Mouse (Mus musculus): ENCODE data around the gene Cgas.
A peak's percentile ranks its signal among the peaks of the same experiment; 100 is the strongest.

Cgas gene

DNA sequence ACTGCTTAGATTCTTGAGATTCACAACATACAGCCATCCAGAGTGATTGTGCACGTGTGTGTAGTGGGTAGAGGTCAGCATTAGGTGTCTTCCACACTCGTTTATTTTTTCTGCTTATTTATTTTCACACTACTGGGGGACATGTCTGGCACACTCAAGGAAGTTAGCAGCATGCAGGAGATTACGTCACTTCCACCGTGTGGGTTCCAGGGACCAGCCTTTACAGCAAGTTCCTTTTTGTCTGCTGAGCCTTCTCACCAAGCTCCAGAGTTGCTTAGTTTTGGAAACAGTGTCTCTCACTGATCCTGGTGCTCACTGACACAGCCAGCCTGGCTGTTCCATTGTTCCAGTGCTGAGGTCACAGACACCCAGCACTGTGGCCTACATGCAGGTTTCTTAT, 8.3 kb upstream of the Cgas start:
- peak in 1 of 2 experiments; percentile 26 for DNase-seq

DNA sequence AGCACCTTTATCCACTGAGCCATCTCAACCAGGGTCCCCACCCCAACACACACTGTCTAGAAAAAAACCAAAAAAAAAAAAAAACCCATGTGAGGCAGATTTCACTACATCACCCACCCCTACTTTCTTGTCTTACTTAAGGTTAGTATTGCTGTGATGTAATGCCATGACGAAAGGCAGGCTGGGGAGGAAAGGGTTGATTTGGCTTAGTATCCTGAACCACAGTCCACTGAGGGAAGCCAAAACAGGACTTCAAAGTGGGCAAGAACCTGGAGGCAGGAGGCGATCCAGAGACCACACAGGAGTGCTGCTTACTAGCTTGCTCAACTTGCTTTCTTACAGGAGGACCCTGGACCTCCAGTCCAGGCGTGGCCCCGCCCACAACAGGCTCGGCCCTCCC, 7.4 kb upstream of the Cgas start:
- DNase-seq, result no peak

DNA sequence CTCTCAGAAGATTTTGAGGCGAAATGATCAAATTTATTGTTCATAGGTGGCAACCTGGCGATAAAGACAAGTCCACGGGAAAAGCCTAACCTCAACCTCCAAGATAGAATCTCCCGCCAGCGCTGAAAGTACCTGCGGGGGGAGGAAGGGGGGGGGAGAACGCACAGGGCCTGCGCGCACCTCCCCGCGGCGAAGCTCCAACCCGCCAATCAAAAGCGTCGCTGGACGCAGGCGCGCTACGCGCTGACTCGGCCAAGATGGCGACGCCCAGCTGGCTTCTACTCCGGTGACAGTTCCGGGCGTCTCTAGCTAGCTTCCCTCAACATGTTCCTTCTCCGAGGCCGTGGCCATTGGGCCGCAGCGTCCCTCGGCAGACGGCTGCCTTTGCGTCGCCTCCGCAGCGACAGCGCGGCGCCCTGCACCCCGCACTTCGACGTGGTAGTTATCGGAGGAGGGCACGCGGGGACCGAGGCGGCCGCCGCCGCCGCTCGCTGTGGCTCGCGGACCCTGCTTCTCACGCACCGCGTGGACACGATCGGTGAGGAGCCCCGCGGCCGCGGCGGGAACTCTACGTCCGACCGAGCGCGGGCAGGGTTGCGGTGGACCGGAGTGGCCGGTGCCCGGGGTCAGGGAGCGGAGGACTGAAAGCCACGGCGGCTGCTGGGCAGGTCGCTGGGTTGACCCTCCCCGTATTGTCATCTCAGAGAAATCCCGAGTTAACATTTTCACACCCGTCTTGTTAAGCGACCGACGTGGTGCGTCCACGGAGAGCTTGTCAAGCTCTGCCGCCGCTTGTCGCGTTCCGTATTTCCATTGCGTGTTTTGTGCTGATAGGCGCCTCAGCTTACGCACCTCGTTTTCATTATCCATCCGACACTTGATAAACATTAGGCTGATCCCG, 5.2 kb upstream of the Cgas start, which contains the start of the genes Mto1 and Gm17324:
Gene Mto1, plus strand, starts transcription at position 236 of the 901 bp plus-strand sequence.
Gene Gm17324, minus strand, starts transcription at position 814 of the 901 bp plus-strand sequence.
- DNase-seq, result peak; percentile 75 to 81

DNA sequence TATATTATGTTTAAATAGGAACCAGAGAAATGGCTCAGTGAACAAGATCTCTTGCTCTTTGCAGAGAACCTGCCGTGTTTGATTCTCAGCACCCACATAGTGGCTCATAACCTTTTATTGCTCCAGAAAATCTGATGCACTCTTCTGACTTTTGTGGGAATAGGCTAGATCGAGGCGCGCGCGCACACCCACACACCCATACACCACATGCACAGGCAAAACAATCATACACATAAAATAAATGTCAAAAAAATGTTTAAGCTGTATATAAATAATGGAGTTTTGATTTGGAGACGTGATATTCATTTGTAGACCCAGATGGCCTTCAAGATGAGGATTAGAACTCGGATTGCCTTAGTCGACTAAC, 4.6 kb upstream of the Cgas start:
- no peak for DNase-seq

DNA sequence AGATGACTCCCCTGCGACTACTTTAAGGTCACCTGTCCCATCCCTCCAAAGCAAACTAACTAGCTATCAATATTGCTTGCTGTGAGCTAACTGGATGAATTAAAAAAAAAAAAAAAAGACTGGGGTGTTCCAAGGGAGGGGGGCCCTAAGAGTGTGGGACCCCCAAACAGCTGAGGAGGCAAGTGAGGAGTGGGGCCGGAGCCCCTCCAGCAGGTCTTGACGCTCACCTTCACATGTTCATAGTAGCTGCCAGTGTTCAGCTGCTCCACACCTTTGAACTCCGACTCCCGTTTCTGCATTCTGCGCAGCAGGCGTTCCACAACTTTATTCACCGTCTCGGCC, 829 bp downstream of the Cgas start:
- no peak for DNase-seq

DNA sequence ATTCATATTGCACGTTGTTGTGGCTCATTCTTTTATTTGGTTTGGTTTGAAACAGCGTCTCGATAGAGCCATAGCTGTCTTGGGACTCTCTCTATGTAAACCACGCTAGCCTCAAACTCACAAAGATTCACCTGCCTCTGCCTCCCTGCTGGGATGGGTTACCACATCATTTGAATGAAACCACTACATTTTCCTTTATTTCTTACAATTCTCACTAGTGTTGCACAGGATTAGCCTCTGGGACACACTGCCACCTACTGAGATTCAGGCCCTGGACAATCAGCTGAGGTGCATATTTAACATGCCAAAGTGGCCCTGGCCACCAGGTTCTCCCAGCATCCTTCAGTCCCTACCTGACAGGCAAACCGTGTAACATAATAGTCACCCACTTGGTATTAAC, 3.6 kb downstream of the Cgas start:
- no peak for DNase-seq

DNA sequence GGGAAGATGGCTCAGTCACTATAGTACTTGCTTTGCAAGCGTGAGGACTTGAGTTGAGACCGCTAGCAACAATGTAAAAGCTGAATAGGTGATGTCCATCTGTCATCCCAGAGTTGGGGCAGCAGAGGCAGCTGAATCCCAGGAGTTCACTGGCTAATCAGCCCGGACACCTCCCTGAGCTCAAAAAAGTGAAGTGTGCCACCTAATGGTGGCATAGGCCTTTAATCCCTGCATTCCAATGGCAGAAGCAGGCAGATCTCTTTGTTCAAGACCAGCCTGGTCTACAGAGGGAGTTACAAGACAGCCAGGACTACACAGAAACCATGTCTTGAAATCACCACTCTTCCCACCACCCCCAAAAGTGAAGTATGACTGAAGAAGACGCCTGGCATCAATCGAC, 10.6 kb downstream of the Cgas start:
- no peak for DNase-seq

DNA sequence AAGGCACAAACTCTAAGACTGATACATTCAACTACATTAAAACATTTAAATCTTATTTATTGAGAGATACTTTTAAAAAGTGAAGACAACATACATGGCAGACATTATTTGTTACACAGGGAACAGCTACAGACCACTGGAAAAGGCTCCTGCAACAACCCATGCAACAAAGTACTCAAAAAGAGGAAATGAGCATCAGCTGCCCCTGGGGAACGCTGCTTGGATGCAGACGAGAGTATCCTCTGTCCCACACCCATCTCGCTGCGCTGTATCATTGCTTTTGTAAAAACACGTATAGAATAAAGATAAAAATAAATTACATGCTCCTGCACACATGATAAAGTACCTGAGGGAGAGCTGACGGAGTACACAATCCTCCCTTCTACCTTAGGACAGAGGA, 12.6 kb downstream of the Cgas start:
- DNase-seq, result no peak

DNA sequence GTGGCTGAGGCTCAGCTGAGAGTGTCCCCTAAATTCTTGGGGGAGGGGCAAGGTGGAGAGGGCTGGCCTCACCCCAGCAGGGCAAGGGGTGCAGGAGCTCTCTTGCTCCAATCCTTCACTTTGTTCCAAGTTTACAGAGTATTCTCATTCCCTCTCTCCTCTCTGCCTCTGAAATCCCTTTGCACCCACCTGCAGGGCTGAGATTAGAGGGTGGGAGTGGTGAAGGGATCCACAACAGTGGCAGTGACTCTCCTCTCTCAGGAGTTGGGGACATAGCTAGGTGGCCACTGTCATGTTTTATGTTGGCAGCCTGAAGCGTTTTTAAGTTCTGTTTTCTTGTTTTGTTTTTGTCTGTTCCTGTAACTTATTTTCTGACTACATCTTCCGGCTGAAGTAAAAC, 13.5 kb downstream of the Cgas start:
- no peak for DNase-seq

DNA sequence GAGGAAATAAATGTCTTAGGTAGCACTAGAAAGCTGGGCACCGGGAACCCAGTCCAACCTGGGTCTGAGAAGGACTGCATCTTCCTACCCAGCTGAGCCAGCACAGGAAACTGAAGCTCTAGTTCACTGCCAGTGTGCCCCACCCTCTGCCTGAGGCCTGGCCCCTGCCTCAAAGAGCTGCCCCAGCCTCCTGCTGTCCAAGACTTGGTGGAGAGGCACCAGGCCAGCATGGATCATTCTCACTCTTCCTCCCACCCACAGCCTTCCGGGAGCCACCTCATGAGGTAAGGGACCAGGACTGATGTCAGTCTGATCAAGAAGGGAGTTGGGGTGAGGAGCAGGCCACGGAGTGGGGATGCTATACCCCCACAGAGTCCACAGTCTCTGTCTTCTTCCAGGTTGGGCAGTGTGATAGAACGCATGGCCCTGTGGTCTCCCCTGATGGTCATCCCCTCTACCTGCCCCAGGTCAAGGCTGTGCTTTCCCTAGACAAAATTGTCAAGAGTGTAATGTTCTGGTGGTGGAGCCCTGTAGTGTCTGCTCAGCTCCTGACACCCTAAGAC, 14.1 kb downstream of the Cgas start:
- DNase-seq, result no peak

DNA sequence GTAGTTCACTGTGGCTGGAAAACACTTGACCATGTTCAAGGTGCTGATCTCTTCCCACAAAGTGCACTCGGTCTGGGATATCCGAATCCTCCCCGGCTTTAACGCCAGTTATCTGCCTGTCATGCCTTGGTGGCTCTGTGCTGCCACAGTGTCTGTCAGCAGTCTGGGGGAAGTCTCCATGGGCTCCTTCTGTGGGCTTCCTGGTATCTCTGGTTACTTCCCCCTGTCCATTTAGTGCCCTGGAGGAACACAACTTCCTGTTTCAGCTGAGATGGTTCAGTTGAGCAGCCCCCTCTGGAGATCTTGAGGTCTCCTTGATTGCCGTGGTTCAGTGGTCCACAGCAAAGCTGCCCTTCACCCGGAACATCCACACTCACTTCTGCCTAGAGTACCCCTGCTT, 14.9 kb downstream of the Cgas start:
- DNase-seq, result no peak

DNA sequence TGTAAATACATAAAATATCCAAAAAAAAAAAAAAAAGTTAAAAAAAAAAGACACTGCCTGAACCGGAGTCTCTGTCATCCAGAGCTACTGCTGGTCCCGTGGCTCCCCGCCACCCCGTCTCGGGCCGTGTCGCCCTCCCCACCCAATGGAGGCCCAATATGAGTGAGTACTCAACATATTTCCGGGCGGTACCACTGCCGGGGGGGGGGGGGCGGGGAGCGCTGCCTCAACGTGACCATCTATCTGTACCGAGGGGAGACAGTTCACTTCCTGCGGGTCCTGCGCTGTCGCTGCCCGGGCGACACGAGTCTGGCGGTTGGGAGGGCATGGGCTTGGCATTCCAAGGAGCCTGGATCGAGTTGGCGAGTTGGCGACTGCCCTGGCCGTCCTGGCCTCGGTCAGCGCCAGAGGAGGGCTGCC, 15.7 kb downstream of the Cgas start:
- DNase-seq, result no peak

DNA sequence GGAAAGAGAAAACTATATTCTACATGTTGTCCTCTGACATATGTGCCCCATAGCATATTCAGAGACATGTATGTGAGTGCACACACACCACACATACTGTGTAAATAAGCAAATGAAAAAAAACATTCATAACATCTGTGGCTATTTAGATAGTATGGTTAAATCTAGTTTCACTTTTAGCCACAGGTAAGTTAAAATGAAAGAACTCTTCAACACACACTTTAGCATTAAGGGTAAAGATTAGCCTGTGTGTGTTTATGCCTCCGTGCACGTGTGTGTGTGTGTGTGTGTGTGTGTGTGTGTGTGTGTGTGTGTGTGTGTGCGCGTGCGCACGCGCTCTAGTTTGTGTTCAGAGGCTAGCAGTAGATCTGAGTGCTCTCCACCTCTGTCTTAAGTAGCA, 41.4 kb downstream of the Cgas start:
- no peak for DNase-seq

DNA sequence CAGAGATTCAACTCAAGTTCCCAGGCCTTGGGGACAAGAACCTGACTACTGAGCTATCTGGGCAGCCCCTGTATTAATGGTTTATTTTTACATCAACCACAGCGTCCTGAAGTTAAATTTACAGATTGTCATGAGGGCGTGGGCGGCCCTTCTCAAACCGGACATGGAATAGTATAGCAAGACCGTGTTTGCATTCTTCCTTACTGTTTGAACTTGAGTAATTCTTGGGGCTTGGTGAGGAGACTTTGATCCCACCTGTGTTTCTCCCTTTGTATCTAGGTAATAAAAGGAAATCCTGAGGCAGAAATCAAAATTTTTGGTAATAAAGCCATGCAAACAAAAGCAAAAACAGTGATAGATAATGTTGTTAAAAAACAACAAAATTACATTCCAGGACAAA, 42.5 kb downstream of the Cgas start:
- DNase-seq, result no peak

DNA sequence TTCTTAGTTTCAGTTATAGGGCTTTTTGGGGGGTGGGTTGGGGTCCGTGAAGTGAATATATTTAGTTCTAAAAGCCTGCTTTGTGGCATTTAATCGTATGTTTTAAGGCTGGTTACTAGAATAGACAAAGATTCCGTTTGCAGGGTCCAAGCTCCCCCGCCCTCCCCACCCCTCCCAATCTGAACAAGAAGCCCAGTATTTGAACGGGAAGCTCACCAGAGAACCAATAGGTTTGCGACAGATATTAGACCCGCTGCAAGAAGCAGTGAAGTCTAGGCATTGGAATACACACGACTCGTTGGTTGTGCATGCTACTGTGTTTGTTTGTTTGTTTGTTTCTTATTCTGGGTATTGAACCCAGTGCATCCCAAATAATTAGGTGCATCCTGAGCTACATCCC, 46.5 kb downstream of the Cgas start:
- DNase-seq, result no peak

DNA sequence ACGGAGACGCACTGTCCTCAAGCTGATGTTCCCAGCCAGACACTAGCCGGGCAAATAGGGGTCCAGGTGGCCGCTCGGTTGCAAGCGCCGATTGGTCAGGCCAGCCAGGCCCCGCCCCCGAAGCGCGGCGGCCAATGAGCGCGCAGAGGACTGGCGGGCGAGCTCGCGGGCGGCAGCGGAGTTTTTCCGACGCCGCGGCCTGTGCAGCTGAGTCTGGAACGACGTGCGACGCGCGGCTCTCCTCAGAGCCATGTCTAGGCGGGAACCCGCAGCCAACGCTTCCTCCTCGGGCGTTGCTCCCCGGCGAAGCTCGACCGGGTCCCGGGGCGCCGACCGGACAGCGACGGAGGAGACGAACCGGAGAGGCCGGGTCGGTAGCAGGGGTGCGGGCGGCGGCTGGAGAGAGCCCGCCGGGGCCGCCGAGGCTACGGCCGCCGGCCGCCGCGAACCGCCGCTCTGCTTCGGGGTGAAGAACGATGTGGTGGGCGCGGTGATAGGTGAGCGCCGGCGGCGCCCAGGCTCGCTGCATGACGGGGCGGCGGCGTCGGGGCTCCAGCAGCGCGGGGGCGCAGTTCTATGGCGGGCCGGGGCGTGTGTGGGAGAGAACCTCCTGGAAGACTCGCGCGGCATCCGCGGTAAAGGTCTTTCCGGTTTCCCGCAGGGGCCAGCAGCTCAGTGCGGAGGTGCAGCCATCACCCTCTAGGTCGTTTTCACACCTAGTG, 47.2 kb downstream of the Cgas start, which contains the start of gene Ddx43:
Gene Ddx43, plus strand, starts transcription at position 148 of the 722 bp plus-strand sequence.
- peak; percentile 8 to 10 for DNase-seq

DNA sequence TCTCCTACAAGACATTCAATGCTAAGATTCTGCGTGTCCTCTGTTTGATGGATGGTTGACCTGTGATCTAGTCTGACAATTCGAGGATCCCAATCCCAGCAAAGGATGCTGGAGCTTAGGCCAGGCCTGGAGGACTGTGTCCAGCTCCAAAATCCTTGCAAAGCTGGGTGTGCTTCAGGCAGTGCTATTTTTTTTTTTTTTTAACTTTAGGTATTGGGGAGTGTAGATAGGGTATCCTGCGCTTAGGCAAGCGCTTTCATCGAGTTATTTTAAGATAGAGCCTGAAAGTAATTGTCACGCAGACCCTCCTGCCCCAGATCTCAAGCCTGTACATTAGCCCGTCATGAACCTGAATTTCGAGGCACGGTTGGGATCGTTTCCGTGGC, 47.8 kb downstream of the Cgas start:
- no peak for DNase-seq

DNA sequence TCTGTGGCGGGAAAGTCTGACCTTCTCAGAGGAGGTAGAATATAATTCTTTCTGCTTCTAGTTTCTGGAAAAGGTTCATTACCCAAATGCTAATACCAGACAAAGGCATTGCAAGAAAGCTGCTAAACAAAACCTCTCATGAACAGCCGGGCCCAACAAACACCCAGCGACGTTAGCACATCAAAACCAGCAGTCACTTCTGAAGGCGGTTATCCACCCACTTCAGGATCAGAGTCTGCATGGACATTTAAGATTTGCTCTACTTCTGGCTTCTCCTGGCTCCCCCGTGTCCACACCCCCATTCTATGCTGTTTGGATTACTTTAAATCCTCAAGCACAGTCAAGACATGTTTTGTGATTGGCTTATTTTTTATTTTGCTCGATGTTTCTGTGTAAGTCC, 48.4 kb downstream of the Cgas start:
- no peak for DNase-seq

DNA sequence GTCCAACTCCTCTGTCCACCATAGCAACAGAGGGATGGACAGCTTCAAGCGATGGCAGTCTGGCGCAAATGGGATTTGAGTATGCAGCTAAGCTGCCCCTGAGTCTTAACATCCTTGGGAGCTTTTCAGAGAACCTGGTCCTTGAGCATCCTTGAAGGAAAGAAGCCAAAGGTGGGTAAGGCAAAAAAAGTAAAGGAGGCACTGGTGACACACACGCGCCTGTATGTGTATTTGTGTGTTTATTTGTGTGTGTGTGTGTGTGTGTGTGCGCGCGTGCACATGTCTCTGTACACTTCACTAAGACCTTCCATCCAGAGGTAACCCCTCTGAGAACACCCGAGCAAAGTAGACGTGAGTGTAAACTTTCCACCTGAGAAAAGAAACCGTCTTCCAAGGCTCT, 49.3 kb downstream of the Cgas start:
- DNase-seq, result no peak

DNA sequence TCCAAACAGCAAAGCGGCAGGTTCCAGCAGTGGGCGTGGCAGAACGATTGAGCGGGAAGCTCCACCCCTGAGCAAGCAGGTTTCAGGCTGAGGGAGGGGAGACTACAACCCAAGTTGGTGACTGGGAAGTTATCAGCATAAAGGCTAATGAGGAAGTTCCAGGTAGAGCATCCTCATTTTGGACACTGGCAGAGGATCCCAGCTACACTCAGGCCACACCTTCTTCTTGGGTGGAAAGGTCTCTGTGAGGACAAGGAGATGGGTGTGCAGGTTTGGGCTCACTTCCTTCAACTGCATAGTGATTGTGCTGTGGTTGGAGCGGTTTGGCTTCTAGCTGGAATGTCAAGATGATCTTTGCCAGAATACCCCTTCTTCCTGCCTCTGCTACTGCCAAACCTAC, 53.1 kb downstream of the Cgas start:
- no peak for DNase-seq

DNA sequence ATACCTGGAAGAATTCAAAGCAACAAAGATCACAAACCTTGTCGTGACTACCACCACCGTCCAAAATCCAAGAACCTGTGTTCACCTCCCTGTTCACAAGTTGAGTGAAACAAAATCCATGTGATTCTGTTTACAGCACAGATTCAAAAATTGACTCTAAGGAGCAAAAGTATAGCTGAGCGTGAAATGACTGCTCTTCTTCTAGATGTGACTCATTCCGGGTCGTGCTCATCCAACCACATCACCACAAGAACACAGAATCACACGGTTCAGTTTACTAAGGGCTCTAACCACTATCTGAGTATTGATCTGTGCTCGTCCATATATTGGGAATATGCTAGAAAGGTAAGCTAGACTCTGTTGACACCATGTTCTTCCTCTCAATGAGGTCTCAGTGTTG, 56.1 kb downstream of the Cgas start:
- DNase-seq, result no peak

DNA sequence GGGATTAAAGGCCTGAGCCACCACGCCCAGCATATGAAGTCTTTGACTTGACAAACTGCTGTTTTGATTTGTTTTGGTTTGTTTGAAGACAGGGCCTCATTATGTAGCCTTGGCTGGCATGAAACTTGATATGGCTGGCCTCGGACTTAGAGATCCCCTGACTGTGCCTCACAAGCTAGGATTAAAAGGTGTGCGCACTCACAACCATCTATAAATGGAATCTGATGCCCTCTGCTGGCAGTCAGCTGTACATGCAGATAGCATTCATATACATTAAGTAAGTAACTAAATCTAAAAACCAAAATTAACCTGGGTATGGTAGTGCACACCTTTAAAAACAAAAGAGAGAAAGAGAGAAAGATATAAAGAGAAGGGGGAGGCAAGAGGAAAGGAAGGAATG, 57.1 kb downstream of the Cgas start:
- no peak for DNase-seq

Measured in thymus, adult 18-20 months (tissue).